Mouse (Mus musculus): ENCODE data around the gene Rnf135.
"Not testable (repeated sequence)": the region's sequence is repeated elsewhere in the genome, so short reads cannot be mapped to it uniquely, and the experiment has no call there.

The Rnf135 gene

DNA sequence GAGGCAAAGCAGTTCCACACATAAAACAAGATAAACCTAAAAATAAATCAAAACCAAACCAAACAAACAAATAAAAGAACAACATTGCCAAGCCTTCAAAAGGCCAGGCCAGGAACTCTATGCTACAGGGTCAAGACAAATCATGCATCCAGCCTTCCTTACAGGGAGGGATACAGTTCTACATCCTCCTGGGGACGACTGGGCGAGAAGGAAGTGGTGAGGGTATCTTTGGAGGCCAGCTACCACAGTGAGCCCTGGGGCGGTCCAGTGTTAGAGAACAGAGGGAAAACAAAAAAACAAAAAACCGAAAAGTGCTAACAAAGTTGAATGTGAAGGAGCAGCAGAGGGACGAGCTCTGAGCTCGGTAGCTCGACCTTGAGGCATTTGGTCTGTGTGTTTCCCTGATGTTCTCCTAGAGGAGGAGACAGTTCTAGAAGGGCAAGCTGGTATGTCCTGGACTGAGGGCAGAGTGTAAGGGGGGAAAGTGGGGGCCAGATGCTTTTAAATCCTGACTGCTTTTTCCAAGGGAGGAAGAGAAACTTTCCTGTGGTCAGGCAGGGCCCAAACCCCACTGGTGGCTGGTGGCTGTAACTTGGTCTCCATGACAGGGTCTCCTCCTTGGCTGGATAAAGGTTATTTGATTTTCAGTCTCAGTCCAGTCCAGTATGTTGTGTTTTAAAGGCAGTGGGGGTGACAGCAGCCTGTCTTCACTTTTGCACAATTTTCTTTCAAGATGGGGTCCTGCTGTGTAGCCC lies 20.1 kb upstream of the Rnf135 start:
- no peak for DNase-seq

DNA sequence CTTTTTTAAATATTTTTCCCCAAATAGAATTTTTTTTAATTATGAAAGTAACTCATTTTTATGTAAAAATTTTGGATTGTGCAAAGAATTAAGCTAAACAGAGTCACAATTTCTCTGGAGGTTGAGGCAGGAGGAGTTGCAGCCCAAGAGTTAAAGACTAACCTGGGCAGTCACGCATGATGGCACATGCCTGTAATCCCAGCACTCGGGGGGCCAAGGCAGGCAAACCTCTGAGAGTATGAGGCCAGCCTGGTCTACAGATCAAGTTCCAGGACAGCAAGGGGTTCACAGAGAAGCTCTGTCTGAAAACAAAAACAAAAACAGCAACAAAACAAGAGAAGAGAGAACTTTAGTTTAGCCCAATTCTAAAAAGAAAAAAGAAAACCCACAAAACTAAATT lies 19.4 kb upstream of the Rnf135 start:
- peak; percentile 53 for DNase-seq

DNA sequence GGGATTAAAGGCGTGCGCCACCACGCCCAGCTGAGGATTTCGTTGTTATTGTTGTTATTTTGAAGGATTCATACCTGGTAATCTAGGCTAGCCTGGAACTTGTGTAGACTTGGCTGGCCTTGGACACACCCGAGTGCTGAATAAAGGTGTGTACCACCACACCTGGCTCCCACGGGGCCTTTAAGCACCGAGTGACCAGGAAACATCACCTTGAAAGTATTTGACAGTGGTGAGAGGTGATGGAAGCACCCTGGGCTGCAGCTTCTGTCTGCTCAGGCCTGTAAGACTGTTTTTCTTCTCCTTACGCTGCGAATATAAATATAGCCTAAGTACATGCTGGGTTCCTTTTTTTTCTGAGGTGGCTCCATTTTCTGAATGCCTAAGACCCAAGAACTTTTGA lies 15.5 kb upstream of the Rnf135 start:
- DNase-seq: no peak

DNA sequence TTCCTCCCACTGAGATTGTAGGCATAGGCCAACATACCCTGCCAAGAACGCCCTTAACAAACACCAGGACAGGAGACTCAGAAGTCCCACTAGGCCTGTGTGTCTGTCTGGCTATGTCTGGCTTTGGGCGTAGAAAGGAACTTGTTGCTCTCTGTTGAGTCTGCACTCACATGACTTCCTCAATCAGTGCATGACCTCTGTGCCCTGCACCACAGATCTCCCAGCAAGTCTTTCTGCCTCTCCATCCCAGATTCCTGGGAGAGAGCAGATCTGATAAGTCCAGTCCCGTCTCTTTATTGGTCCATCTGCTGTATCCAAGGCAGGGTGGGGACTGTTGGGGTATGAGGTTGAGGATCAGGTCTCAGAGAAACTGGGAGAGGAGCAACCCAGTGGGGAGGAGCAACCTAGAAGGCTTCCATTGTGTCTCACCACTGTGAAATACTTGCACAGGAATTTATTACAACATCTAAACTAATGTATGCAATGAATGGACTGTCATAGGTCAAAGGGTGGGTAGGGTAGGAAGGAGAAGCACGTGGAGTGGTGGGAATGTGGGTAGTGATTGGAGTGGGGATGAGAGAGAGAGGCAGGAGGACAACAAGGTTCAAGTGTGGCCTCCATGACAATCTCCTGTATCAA lies 14.9 kb upstream of the Rnf135 start:
- DNase-seq: no peak

DNA sequence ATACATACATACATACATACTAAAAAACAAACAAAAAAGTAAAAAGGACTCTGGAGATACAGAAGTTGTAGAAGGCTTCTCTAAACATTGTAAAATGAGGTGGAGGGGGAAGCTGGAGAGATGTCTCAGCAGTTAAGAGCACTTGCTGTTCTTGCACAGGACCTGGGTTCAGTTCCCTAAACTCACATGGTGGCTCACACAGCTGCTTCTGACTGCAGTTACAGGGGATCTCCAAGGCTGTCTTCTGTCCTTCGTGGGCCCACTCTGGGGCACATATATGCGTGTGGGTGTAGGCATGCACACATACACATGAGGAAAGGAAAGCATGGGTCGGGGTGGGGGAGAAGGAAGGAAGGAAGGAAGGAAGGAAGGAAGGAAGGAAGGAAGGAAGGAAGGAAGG lies 14.0 kb upstream of the Rnf135 start:
- no peak for DNase-seq

DNA sequence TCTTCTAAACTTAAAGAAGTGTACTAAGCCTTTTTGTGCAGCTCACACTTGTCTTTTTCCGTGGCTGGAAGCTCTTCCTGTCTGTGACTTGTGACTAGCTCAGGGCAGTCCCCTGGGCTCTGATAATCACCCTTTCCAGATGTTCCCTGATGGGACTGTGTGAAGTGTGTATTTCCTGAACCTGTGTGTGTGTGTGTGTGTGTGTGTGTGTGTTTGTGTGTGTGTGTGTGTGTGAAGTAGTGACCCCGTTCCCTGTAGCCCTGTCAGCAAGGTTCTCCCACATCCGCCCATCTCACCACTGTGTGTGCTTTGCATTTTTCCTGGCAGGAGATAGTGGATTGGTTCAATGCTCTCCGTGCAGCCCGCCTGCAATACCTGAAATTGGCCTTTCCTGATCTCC lies 13.3 kb upstream of the Rnf135 start:
- DNase-seq: no peak

DNA sequence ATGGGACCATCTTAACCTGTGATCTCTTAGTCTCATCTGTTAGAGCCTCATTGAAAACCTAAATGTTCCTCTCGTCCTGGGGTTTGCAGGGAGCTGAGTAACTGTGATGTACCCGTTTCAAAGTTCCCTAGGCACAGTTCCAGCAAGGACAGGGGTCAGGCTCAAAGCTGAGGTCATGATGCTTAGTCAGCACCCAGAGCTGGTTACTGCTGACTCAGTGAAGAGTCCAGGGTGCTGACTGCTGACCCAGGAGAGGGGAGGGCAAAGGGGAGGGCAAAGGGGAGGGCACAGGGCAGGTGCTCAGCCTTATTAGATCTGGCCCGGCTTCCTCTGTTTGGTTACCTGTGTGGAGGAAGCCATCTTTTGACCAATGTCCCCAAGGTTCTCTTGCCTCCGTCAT lies 11.8 kb upstream of the Rnf135 start:
- peak; percentile 87 for DNase-seq

DNA sequence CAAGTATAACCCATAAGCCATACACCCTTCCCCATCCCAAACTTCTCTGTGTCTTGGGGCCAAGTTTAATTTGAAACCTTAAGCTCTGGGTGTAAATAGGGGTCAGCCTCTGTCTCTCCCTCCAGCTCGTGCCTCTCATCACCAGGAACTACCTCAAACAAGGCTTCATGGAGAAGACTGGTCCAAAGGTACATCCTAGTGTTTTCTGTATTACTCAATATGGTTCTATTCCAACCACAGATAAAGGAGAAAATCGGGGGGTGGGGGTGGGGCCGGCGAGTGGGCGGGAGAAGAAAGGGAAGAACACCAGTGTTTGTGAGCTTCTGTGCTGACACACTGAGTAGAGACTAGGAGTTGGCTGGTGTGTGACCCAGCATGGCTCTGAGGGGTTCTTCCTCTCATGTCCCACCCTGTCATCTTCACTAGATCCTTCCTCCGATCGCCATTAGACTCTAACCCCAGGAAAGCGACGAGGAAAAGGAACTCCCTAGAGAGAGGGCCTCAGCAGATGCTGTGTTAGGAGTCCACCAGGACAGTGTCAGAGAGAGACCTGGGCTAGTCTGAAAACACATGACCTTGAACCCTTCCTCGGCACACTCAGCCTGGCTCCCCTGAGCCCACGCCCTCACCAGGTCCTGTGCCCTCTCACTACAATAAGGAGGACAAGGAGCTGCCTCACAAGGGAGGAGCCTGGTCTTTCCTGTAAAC lies 9.5 kb upstream of the Rnf135 start:
- DNase-seq: no peak

DNA sequence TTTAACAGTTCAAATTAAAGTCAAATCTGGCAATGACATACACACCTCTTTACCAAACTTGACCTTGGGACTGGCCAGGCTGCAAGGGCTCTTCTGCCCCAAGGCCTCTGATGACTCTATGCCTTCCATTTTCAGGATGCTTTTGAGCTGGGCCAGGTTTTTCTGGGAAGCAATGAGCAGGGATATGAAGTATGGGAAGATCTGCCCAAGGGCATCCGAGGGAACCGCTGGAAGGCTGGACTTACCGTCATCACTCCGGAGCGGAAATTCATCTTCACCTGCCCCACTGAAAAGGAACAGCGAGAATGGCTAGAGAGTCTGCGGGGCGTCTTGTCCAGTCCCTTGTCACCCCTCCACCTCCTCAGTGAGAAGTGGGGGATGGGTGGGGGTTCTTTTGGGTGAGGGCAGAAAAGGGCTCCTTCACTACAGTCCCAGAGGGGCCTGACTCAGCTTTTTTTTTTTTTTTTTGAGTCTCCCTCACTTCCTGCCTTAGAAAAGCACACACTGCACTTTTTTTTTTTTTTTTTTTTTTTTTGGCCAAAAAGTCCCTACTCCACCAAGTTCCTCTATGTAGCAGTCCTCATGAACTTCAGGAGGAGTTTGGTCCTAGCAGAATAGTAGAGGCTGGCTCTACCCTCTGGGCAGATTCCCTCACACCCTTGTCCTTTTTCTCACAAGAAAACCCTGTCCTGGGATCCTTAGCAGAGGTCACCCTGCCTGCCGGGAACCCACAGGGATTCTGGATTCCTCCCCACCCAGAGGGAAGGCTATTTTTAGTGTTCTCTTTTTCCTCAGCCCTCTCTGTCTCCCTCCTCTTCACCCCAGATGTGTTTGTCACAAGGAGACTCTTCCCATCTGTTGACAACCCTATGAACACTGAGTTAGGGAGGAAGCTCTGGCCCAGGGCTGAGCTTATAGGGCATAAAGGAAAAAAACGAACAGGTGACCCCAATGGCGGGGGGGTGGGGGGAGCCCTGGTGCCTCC lies 6.4 kb upstream of the Rnf135 start:
- peak; percentile 45 for DNase-seq

DNA sequence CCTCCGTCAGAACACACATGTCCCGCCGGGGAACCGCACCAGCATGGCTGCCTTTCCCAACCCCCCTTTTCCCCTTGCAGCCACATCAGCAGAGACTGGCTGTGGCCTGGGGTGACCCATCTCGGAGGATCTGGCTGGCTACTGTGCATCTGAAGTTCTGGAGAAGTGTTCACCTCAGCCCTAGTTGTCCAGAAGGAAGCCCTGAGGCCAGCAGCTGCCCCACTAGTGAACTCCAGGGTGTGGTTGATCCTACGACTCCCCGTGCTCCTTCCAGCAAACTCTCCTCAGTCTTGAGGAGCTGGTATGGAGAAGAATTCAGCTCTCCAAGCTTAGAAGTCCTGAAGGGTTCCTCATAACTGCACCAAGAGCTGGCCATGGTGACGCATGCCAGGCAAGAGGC lies 5.3 kb upstream of the Rnf135 start:
- no peak for DNase-seq

DNA sequence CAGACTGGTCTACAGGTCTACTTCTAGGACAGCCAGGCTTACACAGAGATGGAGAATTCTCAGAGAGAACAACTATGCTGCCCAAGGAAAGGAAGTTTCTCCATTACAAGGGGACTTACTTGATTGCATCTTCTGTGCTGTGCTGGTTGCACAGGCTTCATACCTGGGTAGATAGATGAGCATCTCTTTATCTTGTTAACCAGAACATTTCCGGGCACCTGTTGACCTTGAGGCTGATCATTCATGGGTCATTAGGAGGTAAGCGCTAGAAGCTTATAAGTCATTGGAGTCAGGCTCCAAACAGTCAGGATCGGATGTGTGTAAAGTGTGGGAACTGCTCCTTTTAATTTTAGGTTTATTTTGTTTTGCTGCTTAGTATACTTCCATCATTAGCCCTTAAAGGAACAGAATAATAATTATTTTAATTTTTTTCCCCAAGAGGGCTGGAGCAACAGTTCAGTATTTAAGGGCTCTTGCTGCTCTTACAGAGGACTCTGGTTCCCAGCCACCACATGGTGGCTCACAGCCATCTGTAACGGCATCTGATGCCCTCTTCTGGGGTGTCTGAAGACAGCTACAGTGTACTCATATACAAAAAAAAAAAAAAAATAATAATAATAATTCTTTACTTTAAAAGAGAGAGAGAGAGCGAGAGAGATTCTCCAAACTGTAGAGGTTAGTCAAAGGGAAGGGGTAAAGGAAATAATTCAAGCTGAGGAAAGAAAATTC lies 2.5 kb upstream of the Rnf135 start:
- no peak for DNase-seq

DNA sequence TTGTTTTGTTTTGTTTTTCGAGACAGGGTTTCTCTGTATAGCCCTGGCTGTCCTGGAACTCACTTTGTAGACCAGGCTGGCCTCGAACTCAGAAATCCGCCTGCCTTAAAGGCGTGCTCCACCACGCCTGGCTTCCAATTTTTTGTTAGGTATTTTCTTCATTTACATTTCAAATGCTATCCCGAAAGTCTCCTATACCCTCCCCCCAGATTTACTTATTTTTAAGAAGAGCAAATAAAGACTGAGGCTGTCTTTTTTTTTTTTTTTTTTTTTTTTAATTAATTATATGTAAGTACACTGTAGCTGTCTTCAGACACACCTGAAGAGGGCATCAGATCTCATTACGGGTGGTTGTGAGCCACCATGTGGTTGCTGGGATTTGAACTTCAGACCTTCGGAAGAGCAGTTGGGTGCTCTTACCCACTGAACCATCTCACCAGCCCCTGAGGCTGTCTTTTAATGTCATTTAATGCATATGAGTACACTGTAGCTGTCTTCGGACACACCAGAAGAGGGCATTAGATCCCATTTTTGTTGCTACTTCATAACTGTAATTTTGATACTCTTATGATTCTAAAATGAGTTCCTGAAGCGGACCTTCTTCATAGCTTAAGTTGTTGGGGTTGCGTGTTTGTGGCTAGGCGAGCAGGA lies 472 bp upstream of the Rnf135 start:
- not testable (repeated sequence) for DNase-seq

DNA sequence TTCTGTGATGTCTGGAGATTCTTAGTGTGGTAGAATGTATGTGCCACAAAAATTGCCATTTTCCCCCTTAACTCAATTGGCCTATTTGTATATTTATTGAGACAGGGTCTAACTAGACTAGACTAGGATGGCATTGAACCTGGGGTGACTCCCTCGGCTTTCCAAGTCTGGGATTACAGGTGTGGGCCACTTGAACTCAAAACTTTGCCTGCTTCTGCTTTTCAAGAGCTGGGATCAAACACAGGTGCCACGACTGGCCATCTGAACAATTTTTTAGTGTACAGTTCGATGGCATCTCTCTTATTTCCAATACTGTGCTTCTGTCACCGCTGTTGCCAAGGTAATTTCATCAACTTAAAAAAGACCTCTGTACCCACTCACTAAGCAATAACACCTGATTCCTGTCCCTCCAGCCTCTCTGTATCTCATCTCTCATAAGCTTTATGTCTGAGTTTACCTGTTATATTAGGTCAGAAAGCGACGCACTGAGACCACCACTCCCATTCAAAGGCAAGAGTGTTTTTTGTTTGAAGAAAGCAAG lies 950 bp downstream of the Rnf135 start:
- no peak for DNase-seq

DNA sequence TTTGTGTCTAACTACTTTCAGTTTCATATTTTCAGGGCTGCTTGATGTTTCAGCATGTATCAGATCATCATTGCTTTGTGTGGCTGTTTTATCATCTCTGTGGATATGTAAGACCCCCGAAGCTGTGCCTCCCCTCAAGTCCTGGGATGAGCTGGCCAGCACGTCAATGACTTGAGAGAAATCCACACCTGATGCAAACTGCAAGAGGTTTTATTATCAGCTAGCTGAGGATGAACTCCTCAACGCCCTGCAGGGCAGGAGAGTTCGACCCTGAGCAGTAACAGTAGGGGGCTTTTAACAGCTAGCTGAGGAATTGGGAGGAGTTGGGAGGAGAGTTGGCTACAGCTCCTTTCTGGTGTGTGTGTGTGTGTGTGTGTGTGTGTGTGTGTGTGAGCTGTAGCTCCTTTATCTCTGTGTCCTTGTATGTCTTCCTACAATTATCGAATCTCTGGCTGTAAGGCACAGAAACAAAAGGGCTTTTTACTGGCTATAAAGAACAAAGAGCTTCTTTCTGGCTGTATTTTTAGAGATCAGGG lies 1.9 kb downstream of the Rnf135 start:
- not testable (repeated sequence) for DNase-seq

DNA sequence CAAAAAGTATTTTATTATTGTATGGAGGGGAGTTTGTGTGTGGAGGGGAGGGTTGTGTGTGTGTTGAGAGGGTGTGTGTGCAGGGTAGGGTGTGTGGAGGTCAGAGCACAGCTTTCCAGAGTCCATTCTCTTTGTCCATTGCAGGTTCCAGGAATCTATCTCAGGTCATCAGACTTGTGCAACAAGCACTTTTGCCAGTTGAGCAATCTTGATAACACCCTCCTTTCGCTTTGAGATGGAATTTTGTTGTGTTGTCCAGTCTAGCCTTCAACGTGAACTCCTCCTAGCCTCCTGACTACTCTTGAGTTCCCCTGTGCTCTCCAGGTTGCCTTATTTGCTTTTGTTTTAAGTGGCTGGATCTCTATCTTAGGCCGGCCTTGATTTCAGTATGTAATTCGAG lies 6.6 kb downstream of the Rnf135 start:
- no peak for DNase-seq

DNA sequence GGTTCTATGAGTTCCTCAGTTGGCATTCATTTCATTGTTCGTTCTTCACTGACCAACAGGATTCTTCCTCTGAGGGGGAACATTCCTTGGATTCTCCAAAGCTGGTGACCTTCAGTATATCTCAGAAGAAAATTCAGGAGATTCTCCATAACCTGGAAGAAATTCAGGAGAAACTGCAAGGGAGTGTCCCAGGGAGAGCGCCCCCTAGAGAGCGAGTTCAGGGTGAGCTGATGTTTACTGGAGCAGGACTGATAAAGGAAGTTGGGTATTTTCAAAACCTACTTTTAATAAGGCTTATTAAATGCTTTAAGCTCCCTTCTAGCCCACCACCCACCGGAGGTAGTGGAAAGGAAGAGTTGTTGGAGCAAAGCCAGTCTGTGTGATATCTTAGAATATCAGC lies 10.2 kb downstream of the Rnf135 start:
- DNase-seq: no peak

DNA sequence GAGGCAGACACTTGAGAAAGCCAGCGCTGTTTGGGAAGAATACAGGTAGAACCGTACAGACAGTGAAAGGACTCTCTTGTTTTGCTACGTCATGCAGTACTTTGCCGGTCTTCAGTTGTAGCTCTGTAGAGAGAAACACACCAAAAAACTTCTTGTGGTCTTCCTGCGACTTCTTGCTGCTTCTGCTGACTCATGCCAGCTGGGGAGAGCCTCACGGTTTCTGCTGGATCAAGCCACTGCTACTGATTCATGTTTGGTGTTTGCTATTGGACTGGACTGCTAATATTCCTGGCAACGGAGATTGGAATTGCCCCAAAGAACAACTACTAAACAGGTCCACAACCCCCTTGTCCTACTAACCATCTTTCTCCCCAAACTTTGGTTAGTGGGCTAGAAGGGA lies 12.7 kb downstream of the Rnf135 start:
- DNase-seq: no peak

DNA sequence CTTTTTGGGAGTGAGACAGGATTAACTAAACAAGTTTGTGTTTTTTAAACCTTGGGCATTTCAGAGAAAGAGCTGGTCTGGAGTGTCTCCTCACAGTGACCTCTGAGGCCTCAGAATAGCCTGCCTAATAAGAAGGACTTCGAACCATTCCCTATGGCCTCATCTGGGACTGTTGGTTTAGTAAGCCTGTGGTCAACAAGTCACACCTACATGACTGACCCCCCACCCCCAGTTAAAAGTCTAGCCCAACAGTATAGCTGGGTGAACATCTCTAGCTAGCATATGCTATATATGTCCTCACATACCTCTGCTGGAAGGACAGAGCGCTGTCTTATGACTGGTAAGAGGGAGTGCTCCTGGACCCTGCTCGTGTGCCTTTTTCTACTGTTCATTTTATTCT lies 15.7 kb downstream of the Rnf135 start:
- DNase-seq: no peak

DNA sequence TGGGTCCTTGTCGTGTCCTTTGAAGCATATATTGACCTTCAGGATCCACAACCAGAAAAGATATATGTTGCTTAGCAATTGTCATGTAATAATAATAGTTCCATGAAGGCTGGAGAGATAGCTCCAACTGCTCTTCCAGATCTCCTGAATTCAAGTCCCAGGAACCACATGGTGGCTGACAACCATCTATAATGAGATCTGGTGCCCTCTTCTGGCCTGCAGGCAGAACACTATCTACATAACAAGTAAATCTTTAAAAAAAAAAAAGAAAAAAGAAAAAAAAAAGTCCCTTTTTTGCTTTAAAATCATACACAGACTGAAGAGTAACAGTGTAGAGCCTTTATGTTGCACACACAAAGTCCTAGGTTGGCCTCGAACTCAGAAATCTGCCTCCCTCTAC lies 16.1 kb downstream of the Rnf135 start:
- no peak for DNase-seq

DNA sequence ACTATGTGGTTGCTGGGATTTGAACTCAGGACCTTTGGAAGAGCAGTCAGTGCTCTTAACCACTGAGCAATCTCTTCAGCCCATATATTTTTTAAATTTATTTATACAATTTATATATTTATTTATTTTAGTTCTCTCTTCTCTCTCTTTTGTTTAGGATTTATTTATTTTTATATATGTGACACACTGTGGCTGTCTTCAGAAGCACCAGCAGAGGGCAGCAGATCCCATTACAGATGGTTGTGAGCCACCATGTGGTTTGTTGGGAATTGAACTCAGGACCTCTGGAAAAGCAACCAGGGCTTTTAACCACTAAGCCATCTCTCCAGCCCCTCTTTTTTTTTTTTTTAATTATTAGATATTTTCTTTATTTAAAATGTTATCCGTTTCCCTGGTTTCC lies 16.7 kb downstream of the Rnf135 start:
- DNase-seq: no peak

DNA sequence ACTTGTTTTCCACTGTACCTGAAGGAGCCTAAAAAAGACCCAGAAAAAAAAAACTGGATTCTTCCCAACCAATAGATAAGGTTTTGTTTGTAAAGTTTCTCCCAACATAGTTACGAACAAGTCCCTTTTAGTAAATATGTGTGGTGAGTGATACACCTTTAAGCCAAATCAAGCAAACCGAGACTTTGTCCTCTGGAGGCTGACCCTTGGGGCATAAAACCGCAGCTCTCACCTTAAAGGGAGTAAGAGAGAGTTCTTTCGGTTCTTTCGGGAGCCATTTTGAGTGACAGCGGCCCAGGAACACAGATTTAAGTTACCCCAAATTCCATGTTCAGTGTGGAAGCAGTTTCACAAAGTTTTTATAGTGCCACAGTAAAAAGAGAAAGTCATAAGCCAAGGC lies 18.6 kb downstream of the Rnf135 start:
- peak; percentile 33 for DNase-seq
